9 mouse cellular contexts compared by ENCODE assay signal in the genomic region with DNA sequence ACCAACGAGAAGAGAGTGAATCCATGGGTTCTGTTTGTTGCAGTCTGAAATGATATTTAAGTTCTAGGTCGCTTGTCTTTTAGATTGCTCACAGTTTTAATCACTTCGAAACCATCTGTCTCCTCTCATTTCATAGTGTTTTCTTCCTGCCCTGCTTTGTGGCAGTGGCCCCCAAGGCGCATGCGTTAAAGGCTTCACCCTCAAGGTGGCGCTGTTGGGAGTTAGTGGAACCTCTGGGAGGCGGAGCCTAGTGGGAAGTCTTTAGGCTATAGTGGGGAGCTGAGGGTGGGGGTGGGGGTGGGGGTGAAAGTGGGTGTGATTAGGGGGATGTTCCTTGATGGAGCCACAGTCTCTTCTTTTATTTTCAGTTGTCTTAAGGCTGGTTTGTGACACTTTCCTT.
DNase-seq lines count a peak whose midpoint lies in the region; ATAC-seq and TF ChIP-seq lines count a peak whose summit lies in the region.
"Had no signal": no experiment of that assay in that cellular context is flagged by ENCODE, and none has a peak within 500 bp of the region (broad histone marks: within the 10 kb centered on the region; RNA-seq: fewer than 3 reads in every experiment).

No protein-coding gene starts in this region.

- H3K4me2 ChIP-seq in CH12.LX (ENCODE audit: insufficient read depth, low read depth, poor library complexity, severe bottlenecking) = no peak overlapping the region
- H3K4me2 ChIP-seq: hindbrain, embryonic 15.5 days had no signal

- TF ChIP-seq POLR2A in CH12.LX (IDR thresholded peaks at IDR 0.05; ENCODE audit: low read depth, low read length) = no peak
- TF ChIP-seq POLR2A in cerebellum, adult 2 months (IDR thresholded peaks at IDR 0.05; ENCODE audit: borderline replicate concordance, insufficient read depth, low read length) = no peak

- intact Hi-C loops in gastrocnemius, postnatal 14 days (cut with DNase I; ENCODE audit: low total_unique reads) = no loop called here

- peaks cover 8% of the 10 kb centered on the region for H3K4me1 ChIP-seq in heart, embryonic 10.5 days
- peaks cover 0 to 3% of the 10 kb centered on the region in 2 experiments; a peak in 1 of 4 replicates for H3K4me1 ChIP-seq in CH12.LX (ENCODE audit: control insufficient read depth in 1 of 2, insufficient read depth in 2 of 2)
- H3K4me1 ChIP-seq in cerebellum, adult 2 months (ENCODE audit: control insufficient read depth, insufficient read depth, low read length) = peaks cover 4% of the 10 kb centered on the region; the same call in 1 of the 2 replicates
- H3K4me1 ChIP-seq in limb, embryonic 10.5 days = peaks cover 13% of the 10 kb centered on the region

- ATAC-seq in activated CD4-positive, CD25-positive, alpha-beta regulatory T cell, adult 4 months = no peak

- no peaks in the 10 kb centered on the region for H3K79me2 ChIP-seq in CH12.LX (replicated peaks; ENCODE audit: control insufficient read depth, extremely low read depth, insufficient read depth, poor library complexity, severe bottlenecking)

- no peak overlapping the region for H3K4me3 ChIP-seq in heart, embryonic 10.5 days
- no peak overlapping the region for H3K4me3 ChIP-seq in CH12.LX (replicated peaks in 1 of 3; ENCODE audit: low read depth in 2 of 3, low read length in 2 of 3, poor library complexity in 1 of 3)
- H3K4me3 ChIP-seq in cerebellum, adult 2 months (replicated peaks; ENCODE audit: insufficient read depth, low read depth, low read length) = no peak overlapping the region
- H3K4me3 ChIP-seq in limb, embryonic 10.5 days = no peak overlapping the region
- H3K4me3 ChIP-seq: hindbrain, embryonic 15.5 days had no signal

- peak in 1 of 2 experiments; percentile 54; a peak in 2 of 4 replicates for TF ChIP-seq CTCF in CH12.LX (conservative IDR thresholded peaks at IDR 0.05 in 1 of 2, IDR thresholded peaks at IDR 0.05 in 1 of 2; ENCODE audit: low read depth in 2 of 2, low read length in 2 of 2)
- peak; percentile 34; the same call in 1 of the 2 replicates for TF ChIP-seq CTCF in cerebellum, adult 2 months (IDR thresholded peaks at IDR 0.05; ENCODE audit: borderline replicate concordance, insufficient read depth, low read depth, low read length)

- no peak overlapping the region for H3K27ac ChIP-seq in heart, embryonic 10.5 days
- no peak overlapping the region for H3K27ac ChIP-seq in CH12.LX (ENCODE audit: insufficient read depth, low read depth)
- no peak overlapping the region for H3K27ac ChIP-seq in cerebellum, adult 2 months (ENCODE audit: insufficient read depth, low read length)
- no peak overlapping the region for H3K27ac ChIP-seq in limb, embryonic 10.5 days
- H3K27ac ChIP-seq: hindbrain, embryonic 15.5 days had no signal

- no peak for TF ChIP-seq EP300 in CH12.LX (IDR thresholded peaks at IDR 0.05; ENCODE audit: low read length)

- dilution Hi-C loops in CH12.LX (cut with MboI; ENCODE audit: extremely low pct_ligation_motif_present, extremely low pct_unique_long_range_greater_than_20kb, low sequenced_read_pairs) = no loop called here

- H3K36me3 ChIP-seq in heart, embryonic 10.5 days = no peaks in the 10 kb centered on the region
- no peaks in the 10 kb centered on the region for H3K36me3 ChIP-seq in CH12.LX (replicated peaks in 1 of 2; ENCODE audit: control insufficient read depth in 1 of 2, insufficient read depth in 1 of 2, low read length in 1 of 2)
- no peaks in the 10 kb centered on the region for H3K36me3 ChIP-seq in limb, embryonic 10.5 days
- H3K36me3 ChIP-seq: hindbrain, embryonic 15.5 days had no signal

- WGBS in heart, embryonic 10.5 days = 49% methylated on average over 7 of the region's 7 CpGs
- WGBS in cerebellum, adult 2 months = 60% methylated on average over 7 of the region's 7 CpGs
- WGBS in limb, embryonic 10.5 days = 54% methylated on average over 7 of the region's 7 CpGs

- no peak overlapping the region for H3K9ac ChIP-seq in CH12.LX (ENCODE audit: insufficient read depth, low read depth)
- H3K9ac ChIP-seq: hindbrain, embryonic 15.5 days had no signal

- in situ Hi-C loops in CH12.LX (cut with MboI; ENCODE audit: low pct_ligation_motif_present, low pct_unique_long_range_greater_than_20kb, low sequenced_read_pairs) = no loop called here

- no peaks in the 10 kb centered on the region for H3K9me3 ChIP-seq in heart, embryonic 10.5 days
- H3K9me3 ChIP-seq in CH12.LX (replicated peaks; ENCODE audit: low read length) = no peaks in the 10 kb centered on the region
- no peaks in the 10 kb centered on the region for H3K9me3 ChIP-seq in limb, embryonic 10.5 days (replicated peaks)
- H3K9me3 ChIP-seq: hindbrain, embryonic 15.5 days had no signal

- 0 out of 2 replicates have a peak, but pooled peaks cover 13% of the 10 kb centered on the region for H3K27me3 ChIP-seq in heart, embryonic 10.5 days (ENCODE audit: insufficient read depth, poor library complexity, severe bottlenecking)
- H3K27me3 ChIP-seq in CH12.LX (replicated peaks) = no peaks in the 10 kb centered on the region
- no peaks in the 10 kb centered on the region for H3K27me3 ChIP-seq in cerebellum, adult 2 months (ENCODE audit: control insufficient read depth, insufficient read depth, low read length)
- no peaks in the 10 kb centered on the region for H3K27me3 ChIP-seq in limb, embryonic 10.5 days (ENCODE audit: low read depth, poor library complexity, severe bottlenecking)
- H3K27me3 ChIP-seq: hindbrain, embryonic 15.5 days had no signal

- peak; percentile 59 for DNase-seq in heart, postnatal 4 days
- DNase-seq in heart, embryonic 10.5 days (ENCODE audit: low spot score) = no peak
- peak; percentile 48 for DNase-seq in CH12.LX (ENCODE audit: extremely low read depth)
- peak; percentile 24 to 43 for DNase-seq in cerebellum, adult 2 months
- peak; percentile 20 for DNase-seq in gastrocnemius, postnatal 14 days
- DNase-seq in limb, embryonic 10.5 days (ENCODE audit: low spot score) = peak; percentile 60
- peak; percentile 72 for DNase-seq in testis, postnatal 14 days (ENCODE audit: low spot score)

- TF ChIP-seq RAD21 in CH12.LX (IDR thresholded peaks at IDR 0.05; ENCODE audit: low read depth, low read length) = peak; percentile 21

TF ChIP-seq in CH12.LX, 34 proteins besides CTCF, POLR2A, EP300 and RAD21:
- TF ChIP-seq NRF1 (IDR thresholded peaks at IDR 0.05; ENCODE audit: low read depth, low read length) (no peak), MAX (IDR thresholded peaks at IDR 0.05; ENCODE audit: low read length) (no peak), SMC3 (IDR thresholded peaks at IDR 0.05; ENCODE audit: low read depth, low read length) (peak; percentile 41)
